8 mouse cellular contexts compared by ENCODE assay signal in genomic region chr6:39117584-39118455, GRCm38 (mm10). TPM values are rescaled to one million over a fixed set of nuclear protein-coding genes. Genes with fewer than 3 reads are reported as not detected.
DNase-seq lines count a peak whose midpoint lies in the region; ATAC-seq and TF ChIP-seq lines count a peak whose summit lies in the region.

TSS of gene Parp12 (minus strand) at chr6:39118349.

- intact Hi-C loops in heart, postnatal 25 days (cut with DNase I), result no loop called here

- no peaks in the 10 kb centered on the region; the same call in 1 of the 2 replicates for H3K79me2 ChIP-seq in MEL (ENCODE audit: control insufficient read depth, insufficient read depth, low read length, poor library complexity)

- H3K27ac ChIP-seq in MEL (ENCODE audit: control insufficient read depth, low read depth, low read length), result no peak within 1 kb of the TSS
- no peak within 1 kb of the TSS for H3K27ac ChIP-seq in forebrain, embryonic 15.5 days (replicated peaks)
- H3K27ac ChIP-seq in lung, embryonic 15.5 days, result peak within 1 kb of the TSS; percentile 14; the same call in 1 of the 2 replicates

- TF ChIP-seq RAD21 in MEL (IDR thresholded peaks at IDR 0.05; ENCODE audit: low read depth, low read length), result no peak

- H3K9ac ChIP-seq in MEL (ENCODE audit: control insufficient read depth, low read depth, low read length, poor library complexity, severe bottlenecking), result peak within 1 kb of the TSS; percentile 91
- H3K9ac ChIP-seq in forebrain, embryonic 15.5 days (replicated peaks), result peak within 1 kb of the TSS; percentile 46
- H3K9ac ChIP-seq in lung, embryonic 15.5 days, result peak within 1 kb of the TSS; percentile 81

- no peaks in the 10 kb centered on the region for H3K9me3 ChIP-seq in MEL (replicated peaks; ENCODE audit: insufficient read depth, low read length)
- 0 out of 2 replicates have a peak, but pooled peaks cover 7% of the 10 kb centered on the region for H3K9me3 ChIP-seq in forebrain, embryonic 15.5 days
- H3K9me3 ChIP-seq in lung, embryonic 15.5 days, result no peaks in the 10 kb centered on the region

- TF ChIP-seq POLR2A in MEL (IDR thresholded peaks at IDR 0.05; ENCODE audit: control insufficient read depth in 1 of 2, insufficient read depth in 1 of 2, low read depth in 1 of 2, low read length in 2 of 2, poor library complexity in 1 of 2), result peak in 1 of 2 experiments; percentile 36; a peak in 2 of 4 replicates

- peak within 1 kb of the TSS; percentile 63 for H3K4me2 ChIP-seq in forebrain, embryonic 15.5 days (replicated peaks)
- H3K4me2 ChIP-seq in lung, embryonic 15.5 days, result peak within 1 kb of the TSS; percentile 79

- H3K4me3 ChIP-seq in MEL (ENCODE audit: control insufficient read depth in 1 of 2, insufficient read depth in 1 of 2, low read depth in 2 of 2, low read length in 2 of 2), result peak within 1 kb of the TSS; percentile 87 to 98
- H3K4me3 ChIP-seq in forebrain, embryonic 15.5 days, result peak within 1 kb of the TSS; percentile 70
- H3K4me3 ChIP-seq in lung, embryonic 15.5 days, result peak within 1 kb of the TSS; percentile 93

- 0 out of 4 replicates have a peak, but pooled peaks cover 0 to 1% of the 10 kb centered on the region in 2 experiments for H3K27me3 ChIP-seq in MEL (ENCODE audit: control insufficient read depth in 1 of 2, insufficient read depth in 2 of 2, low read length in 2 of 2)
- peaks cover 42% of the 10 kb centered on the region for H3K27me3 ChIP-seq in forebrain, embryonic 15.5 days
- peaks cover 10% of the 10 kb centered on the region for H3K27me3 ChIP-seq in lung, embryonic 15.5 days

- H3K4me1 ChIP-seq in MEL (ENCODE audit: control insufficient read depth in 1 of 2, insufficient read depth in 2 of 2, low read length in 2 of 2), result peaks cover 0 to 4% of the 10 kb centered on the region in 2 experiments; a peak in 1 of 4 replicates
- peaks cover 9% of the 10 kb centered on the region; the same call in 1 of the 2 replicates for H3K4me1 ChIP-seq in forebrain, embryonic 15.5 days
- peaks cover 7% of the 10 kb centered on the region; the same call in 1 of the 2 replicates for H3K4me1 ChIP-seq in lung, embryonic 15.5 days

- DNase-seq in MEL (ENCODE audit: low read depth, low spot score), result peak; percentile 69
- peak; percentile 33 for DNase-seq in cerebellum, adult 11-12 months
- peak; percentile 77 for DNase-seq in heart, postnatal 25 days (ENCODE audit: low spot score)
- DNase-seq in layer of hippocampus, adult 18-20 months (ENCODE audit: low spot score in 2 of 2), result peak; percentile 5 to 39
- DNase-seq in thymus, adult 18-20 months, result peak; percentile 34 to 35

- WGBS in forebrain, embryonic 15.5 days, result 3% methylated on average over 100 of the region's 101 CpGs
- WGBS in lung, embryonic 15.5 days, result 2% methylated on average over 100 of the region's 101 CpGs

- H3K36me3 ChIP-seq in MEL (ENCODE audit: control insufficient read depth in 1 of 2, insufficient read depth in 2 of 2, low read length in 2 of 2), result no peaks in the 10 kb centered on the region
- no peaks in the 10 kb centered on the region for H3K36me3 ChIP-seq in forebrain, embryonic 15.5 days
- no peaks in the 10 kb centered on the region for H3K36me3 ChIP-seq in lung, embryonic 15.5 days

- peak; percentile 86 for ATAC-seq in forebrain, embryonic 15.5 days (replicated peaks)
- peak; percentile 86 for ATAC-seq in lung, embryonic 15.5 days (ENCODE audit: borderline replicate concordance, extremely low read depth, low FRiP score, low TSS enrichment)
- peak; percentile 51 for ATAC-seq in neutrophil, adult 5-6 weeks (ENCODE audit: extremely low read depth, insufficient number of reproducible peaks, low FRiP score, poor library complexity, severe bottlenecking)

- TF ChIP-seq CTCF in MEL (IDR thresholded peaks at IDR 0.05 in 2 of 3, conservative IDR thresholded peaks at IDR 0.05 in 1 of 3; ENCODE audit: control insufficient read depth in 1 of 3, insufficient read depth in 1 of 3, low read depth in 2 of 3, low read length in 3 of 3, poor library complexity in 1 of 3, severe bottlenecking in 1 of 3), result no peak

- no peak for TF ChIP-seq EP300 in MEL (IDR thresholded peaks at IDR 0.05; ENCODE audit: low read depth in 1 of 2, low read length in 2 of 2)

TF ChIP-seq in MEL, 35 proteins besides CTCF, POLR2A, EP300 and RAD21:
- TF ChIP-seq KAT2A (conservative IDR thresholded peaks at IDR 0.05; ENCODE audit: low read depth, low read length), result no peak
- TF ChIP-seq NRF1 (IDR thresholded peaks at IDR 0.05; ENCODE audit: insufficient read depth, low read depth, low read length, poor library complexity, severe bottlenecking), result no peak
- TF ChIP-seq GATA1 (IDR thresholded peaks at IDR 0.05; ENCODE audit: low read depth, low read length), result no peak
- TF ChIP-seq MEF2A (IDR thresholded peaks at IDR 0.05; ENCODE audit: extremely low read depth, insufficient replicate concordance, low read depth, low read length, poor library complexity, severe bottlenecking), result no peak
- peak; percentile 84 for TF ChIP-seq ETS1 (IDR thresholded peaks at IDR 0.05; ENCODE audit: low read depth, low read length)
- no peak for TF ChIP-seq HCFC1 (IDR thresholded peaks at IDR 0.05; ENCODE audit: low read depth, low read length)
- no peak for TF ChIP-seq USF1 (IDR thresholded peaks at IDR 0.05; ENCODE audit: low read depth, low read length)
- TF ChIP-seq MYB (IDR thresholded peaks at IDR 0.05; ENCODE audit: low read depth, low read length), result no peak
- TF ChIP-seq E2F4 (IDR thresholded peaks at IDR 0.05; ENCODE audit: borderline replicate concordance, low read depth, low read length), result no peak
- no peak for TF ChIP-seq POLR2AphosphoS2 (IDR thresholded peaks at IDR 0.05; ENCODE audit: low read length)
- no peak for TF ChIP-seq JUND (IDR thresholded peaks at IDR 0.05; ENCODE audit: low read depth, low read length)
- no peak for TF ChIP-seq POLR2AphosphoS5 (IDR thresholded peaks at IDR 0.05; ENCODE audit: borderline replicate concordance, low read depth, low read length)
- TF ChIP-seq MYC (IDR thresholded peaks at IDR 0.05; ENCODE audit: low read depth, low read length), result no peak
- TF ChIP-seq MAX (IDR thresholded peaks at IDR 0.05; ENCODE audit: low read length), result no peak
- no peak for TF ChIP-seq ELF1 (IDR thresholded peaks at IDR 0.05; ENCODE audit: low read depth, low read length)
- TF ChIP-seq BHLHE40 (IDR thresholded peaks at IDR 0.05; ENCODE audit: borderline replicate concordance, low read depth, low read length), result no peak
- TF ChIP-seq CHD2 (IDR thresholded peaks at IDR 0.05; ENCODE audit: low read length), result no peak
- TF ChIP-seq TCF12 (IDR thresholded peaks at IDR 0.05; ENCODE audit: low read depth, low read length), result no peak
- peak; percentile 24; the same call in 1 of the 2 replicates for TF ChIP-seq MXI1 (IDR thresholded peaks at IDR 0.05; ENCODE audit: low read depth, low read length)
- 0 out of 2 replicates have a peak, but pooled peaks have one; percentile 20 for TF ChIP-seq SIN3A (IDR thresholded peaks at IDR 0.05; ENCODE audit: low read length)
- no peak for TF ChIP-seq ZKSCAN1 (IDR thresholded peaks at IDR 0.05; ENCODE audit: low read depth, low read length)
- no peak for TF ChIP-seq TBP (IDR thresholded peaks at IDR 0.05; ENCODE audit: low read depth, low read length)
- no peak for TF ChIP-seq NELFE (IDR thresholded peaks at IDR 0.05; ENCODE audit: low read depth, low read length)
- 0 out of 2 replicates have a peak, but pooled peaks have one; percentile 28 for TF ChIP-seq MAZ (IDR thresholded peaks at IDR 0.05; ENCODE audit: low read depth, low read length)
- TF ChIP-seq SMC3 (IDR thresholded peaks at IDR 0.05; ENCODE audit: low read depth, low read length), result no peak
- TF ChIP-seq GABPA (IDR thresholded peaks at IDR 0.05; ENCODE audit: low read depth, low read length), result no peak
- no peak for TF ChIP-seq CHD1 (IDR thresholded peaks at IDR 0.05; ENCODE audit: low read depth, low read length)
- TF ChIP-seq ZNF384 (IDR thresholded peaks at IDR 0.05; ENCODE audit: low read depth, low read length), result no peak
- no peak for TF ChIP-seq TAL1 (IDR thresholded peaks at IDR 0.05; ENCODE audit: low read length)
- TF ChIP-seq ZMIZ1 (IDR thresholded peaks at IDR 0.05; ENCODE audit: low read depth, low read length), result no peak
- no peak for TF ChIP-seq ZC3H11A (IDR thresholded peaks at IDR 0.05; ENCODE audit: low read depth, low read length)
- TF ChIP-seq MAFK (IDR thresholded peaks at IDR 0.05; ENCODE audit: borderline replicate concordance, low read depth, low read length), result no peak
- TF ChIP-seq UBTF (IDR thresholded peaks at IDR 0.05; ENCODE audit: borderline replicate concordance, insufficient read depth, low read depth, low read length), result no peak
- TF ChIP-seq RCOR1 (IDR thresholded peaks at IDR 0.05; ENCODE audit: low read depth, low read length), result no peak
TF ChIP-seq in MEL: peak in this region for 4.

RNA-seq across cellular contexts. Expression of gene Parp12, which starts in this region (rescaled TPM):
- 4.2 and 5.2 TPM in 2 replicates for total RNA-seq in MEL (2012; rRNA removed)
- polyA plus RNA-seq in MEL (2012; ENCODE audit: insufficient read depth in 1 of 2, insufficient read length in 2 of 2, low read depth in 1 of 2, low replicate concordance in 2 of 2, missing spikeins in 1 of 2), result 1 to 10 TPM in 1 of 2 experiments, not detected in 1; 8.6 TPM
- polyA plus RNA-seq in forebrain, embryonic 15.5 days (2015; fragmentation: Nextera tagmentation; extraction: Ambion mirVana), result 2.5 and 2.9 TPM in 2 replicates
- 10 to 100 TPM; 10.1 to 10.8 TPM for total RNA-seq in heart, postnatal 25 days (2021)
- total RNA-seq in layer of hippocampus, adult 18-20 months (2021), result 1 to 10 TPM; 6.5 to 6.6 TPM
- polyA plus RNA-seq in lung, embryonic 15.5 days (2015; fragmentation: Nextera tagmentation; extraction: Ambion mirVana), result 9.5 and 10.2 TPM in 2 replicates
- 16.1 and 20.1 TPM in 2 replicates for total RNA-seq in neutrophil, adult 5-6 weeks (2017)

Comparison
In these comparisons a context has a peak if more than half of its experiments do, and no peak if none do; other contexts are left out.
1. DNase-seq: peak in every context shown above with its lines; median percentile 77 in heart, postnatal 25 days; 69 in MEL; 34 in thymus, adult 18-20 months; 33 in cerebellum, adult 11-12 months; 22 in layer of hippocampus, adult 18-20 months.